Mouse (Mus musculus): ENCODE measurements around the gene Trim63. TPM values are rescaled to one million over a fixed set of nuclear protein-coding genes. Genes with fewer than 3 reads are reported as not detected.
A peak's percentile ranks its signal among the peaks of the same experiment; 100 is the strongest.

Gene Trim63
- polyA plus RNA-seq, 1 experiment from 2014 or later = 0.13 TPM

- Histone ChIP-seq H3K36me3 (no peaks in the 10 kb centered on the region), H3K27ac (replicated peaks) (peak overlapping the region; percentile 58), H3K27me3 (no peaks in the 10 kb centered on the region), H3K4me1 (peaks cover 13% of the 10 kb centered on the region), H3K4me2 (replicated peaks) (peak overlapping the region; percentile 34), H3K9me3 (no peaks in the 10 kb centered on the region), H3K9ac (replicated peaks) (no peak overlapping the region), H3K4me3 (no peak overlapping the region)
- 0 out of 2 replicates have a peak, but pooled peaks have one; percentile 29 for ATAC-seq (replicated peaks)
- WGBS = 19% methylated on average over 12 of the region's 12 CpGs
These were observed 7.4 kb upstream of the Trim63 start for GRCm38 (mm10) chr4:134307367-134308072.

- no peak for ATAC-seq (replicated peaks)
- Histone ChIP-seq H3K27me3 (no peaks in the 10 kb centered on the region), H3K36me3 (no peaks in the 10 kb centered on the region), H3K4me1 (peaks cover 13% of the 10 kb centered on the region), H3K9me3 (no peaks in the 10 kb centered on the region), H3K9ac (replicated peaks) (no peak overlapping the region), H3K27ac (replicated peaks) (no peak overlapping the region), H3K4me3 (no peak overlapping the region), H3K4me2 (replicated peaks) (no peak overlapping the region)
- 88% methylated on average over 7 of the region's 7 CpGs for WGBS
These were observed 4.8 kb upstream of the Trim63 start for GRCm38 (mm10) chr4:134310106-134310505.

DNA sequence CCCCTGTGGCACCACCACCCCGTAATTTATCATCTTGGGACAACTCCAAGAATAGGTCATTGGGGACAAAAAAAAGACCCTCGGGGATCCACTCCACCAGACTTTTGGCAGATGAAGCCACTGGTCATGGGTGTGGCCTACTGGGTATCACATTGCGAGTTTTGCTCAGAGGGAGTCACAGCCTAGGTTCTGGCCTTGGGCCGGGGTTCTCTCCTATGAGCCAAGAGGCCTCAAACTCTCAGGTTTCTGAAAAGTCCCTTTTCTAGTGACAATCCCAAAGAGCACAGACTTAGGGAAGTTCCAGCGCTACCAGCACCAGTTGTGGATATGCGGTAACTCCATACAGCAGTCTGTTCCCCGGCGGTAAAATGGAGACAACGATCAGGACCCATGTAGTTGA is 4.3 kb upstream of the Trim63 start:
- no peak overlapping the region for H3K9ac ChIP-seq (replicated peaks)
- H3K9me3 ChIP-seq = no peaks in the 10 kb centered on the region
- H3K27me3 ChIP-seq = no peaks in the 10 kb centered on the region
- no peak for ATAC-seq (replicated peaks)
- H3K4me2 ChIP-seq (replicated peaks) = no peak overlapping the region
- no peak overlapping the region for H3K4me3 ChIP-seq
- WGBS = 91% methylated on average over 9 of the region's 9 CpGs
- H3K4me1 ChIP-seq = peaks cover 13% of the 10 kb centered on the region
- H3K27ac ChIP-seq (replicated peaks) = no peak overlapping the region
- H3K36me3 ChIP-seq = no peaks in the 10 kb centered on the region

GRCm38 (mm10) chr4:134311784-134312183 is 3.1 kb upstream of the Trim63 start:
- H3K4me2 ChIP-seq (replicated peaks) = no peak overlapping the region
- no peak overlapping the region for H3K9ac ChIP-seq (replicated peaks)
- no peak overlapping the region for H3K27ac ChIP-seq (replicated peaks)
- H3K4me3 ChIP-seq = no peak overlapping the region
- no peak for ATAC-seq (replicated peaks)
- peaks cover 13% of the 10 kb centered on the region for H3K4me1 ChIP-seq
- H3K27me3 ChIP-seq = no peaks in the 10 kb centered on the region
- H3K9me3 ChIP-seq = no peaks in the 10 kb centered on the region
- WGBS = 86% methylated on average over 9 of the region's 9 CpGs
- H3K36me3 ChIP-seq = no peaks in the 10 kb centered on the region

GRCm38 (mm10) chr4:134312341-134312740 is 2.6 kb upstream of the Trim63 start:
- 92% methylated on average over 5 of the region's 5 CpGs for WGBS
- no peak for ATAC-seq (replicated peaks)
- Histone ChIP-seq H3K36me3 (no peaks in the 10 kb centered on the region), H3K4me2 (replicated peaks) (no peak overlapping the region), H3K4me3 (no peak overlapping the region), H3K4me1 (peaks cover 8% of the 10 kb centered on the region), H3K9ac (replicated peaks) (no peak overlapping the region), H3K27ac (replicated peaks) (no peak overlapping the region), H3K27me3 (no peaks in the 10 kb centered on the region), H3K9me3 (no peaks in the 10 kb centered on the region)

- H3K4me3 ChIP-seq = no peak overlapping the region
- H3K9me3 ChIP-seq = no peaks in the 10 kb centered on the region
- 94% methylated on average over 6 of the region's 6 CpGs for WGBS
- no peak overlapping the region for H3K27ac ChIP-seq (replicated peaks)
- ATAC-seq (replicated peaks) = no peak
- no peaks in the 10 kb centered on the region for H3K27me3 ChIP-seq
- no peaks in the 10 kb centered on the region for H3K36me3 ChIP-seq
- no peak overlapping the region for H3K9ac ChIP-seq (replicated peaks)
- no peak overlapping the region for H3K4me2 ChIP-seq (replicated peaks)
- peaks cover 4% of the 10 kb centered on the region; the same call in 1 of the 2 replicates for H3K4me1 ChIP-seq
These were observed 2.0 kb upstream of the Trim63 start for GRCm38 (mm10) chr4:134312901-134313300.

DNA sequence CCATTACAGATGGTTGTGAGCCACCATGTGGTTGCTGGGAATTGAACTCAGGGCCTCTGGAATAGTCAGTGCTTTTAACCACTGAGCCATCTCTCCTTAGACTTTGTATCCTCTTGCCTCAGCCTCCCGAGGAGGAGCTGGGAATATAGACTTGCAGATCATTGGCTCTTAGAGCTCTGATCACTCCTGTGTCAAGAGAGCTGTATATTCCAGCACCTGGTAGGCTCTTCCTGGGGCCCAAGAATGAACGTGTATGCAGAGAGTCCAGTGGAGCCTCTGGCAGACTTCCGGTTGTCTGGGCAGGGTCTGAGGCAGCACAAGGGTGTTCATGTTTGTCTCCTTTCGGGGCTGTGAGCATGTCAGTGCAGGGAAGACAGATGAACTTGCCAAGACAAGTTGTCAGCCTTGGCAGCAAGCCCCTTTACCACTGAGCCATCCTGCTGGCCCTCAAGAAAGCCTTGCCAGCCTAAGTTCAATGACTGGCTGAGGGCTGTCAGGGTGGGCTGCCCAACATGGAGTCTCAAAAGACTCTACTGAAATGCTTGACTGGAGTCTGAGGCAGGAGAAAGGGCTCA is 752 bp upstream of the Trim63 start:
- H3K27ac ChIP-seq (replicated peaks) = no peak overlapping the region
- no peaks in the 10 kb centered on the region for H3K27me3 ChIP-seq
- 74% methylated on average over 4 of the region's 4 CpGs for WGBS
- H3K9ac ChIP-seq (replicated peaks) = no peak overlapping the region
- no peaks in the 10 kb centered on the region for H3K36me3 ChIP-seq
- H3K4me1 ChIP-seq = no peaks in the 10 kb centered on the region
- H3K4me2 ChIP-seq (replicated peaks) = no peak overlapping the region
- no peak for ATAC-seq (replicated peaks)
- no peaks in the 10 kb centered on the region for H3K9me3 ChIP-seq
- no peak overlapping the region for H3K4me3 ChIP-seq

- ATAC-seq (replicated peaks) = no peak
- Histone ChIP-seq H3K9me3 (no peaks in the 10 kb centered on the region), H3K4me2 (replicated peaks) (no peak overlapping the region), H3K27me3 (no peaks in the 10 kb centered on the region), H3K4me3 (no peak overlapping the region), H3K27ac (replicated peaks) (no peak overlapping the region), H3K9ac (replicated peaks) (no peak overlapping the region), H3K36me3 (no peaks in the 10 kb centered on the region), H3K4me1 (no peaks in the 10 kb centered on the region)
- WGBS = 83% methylated on average over 9 of the region's 9 CpGs
These were observed 550 bp downstream of the Trim63 start for GRCm38 (mm10) chr4:134315470-134315869.

DNA sequence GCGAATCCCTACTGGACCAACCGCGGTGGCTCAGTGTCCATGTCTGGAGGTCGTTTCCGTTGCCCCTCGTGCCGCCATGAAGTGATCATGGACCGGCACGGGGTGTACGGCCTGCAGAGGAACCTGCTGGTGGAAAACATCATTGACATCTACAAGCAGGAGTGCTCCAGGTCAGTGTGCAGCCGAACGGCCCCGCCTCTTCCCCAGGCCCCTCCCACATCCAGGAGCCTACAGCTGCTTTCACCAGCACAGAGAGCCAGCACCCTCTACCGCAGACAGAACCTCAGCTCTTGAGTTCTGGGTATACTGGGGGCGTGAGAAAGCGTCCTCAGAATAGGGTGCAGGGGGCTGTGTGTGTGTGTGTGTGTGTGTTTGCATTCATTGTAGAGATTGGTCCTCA is 1.5 kb downstream of the Trim63 start:
- no peak for ATAC-seq (replicated peaks)
- WGBS = 54% methylated on average over 16 of the region's 16 CpGs
- Histone ChIP-seq H3K4me1 (no peaks in the 10 kb centered on the region), H3K27me3 (no peaks in the 10 kb centered on the region), H3K9me3 (no peaks in the 10 kb centered on the region), H3K4me2 (replicated peaks) (no peak overlapping the region), H3K4me3 (no peak overlapping the region), H3K36me3 (no peaks in the 10 kb centered on the region), H3K27ac (replicated peaks) (no peak overlapping the region), H3K9ac (replicated peaks) (no peak overlapping the region)

GRCm38 (mm10) chr4:134319074-134319473 is 4.2 kb downstream of the Trim63 start:
- H3K36me3 ChIP-seq = no peaks in the 10 kb centered on the region
- no peak overlapping the region for H3K4me2 ChIP-seq (replicated peaks)
- H3K27me3 ChIP-seq = no peaks in the 10 kb centered on the region
- no peak for ATAC-seq (replicated peaks)
- 90% methylated on average over 5 of the region's 5 CpGs for WGBS
- H3K4me1 ChIP-seq = no peaks in the 10 kb centered on the region
- no peak overlapping the region for H3K9ac ChIP-seq (replicated peaks)
- H3K27ac ChIP-seq (replicated peaks) = no peak overlapping the region
- H3K4me3 ChIP-seq = no peak overlapping the region
- no peaks in the 10 kb centered on the region for H3K9me3 ChIP-seq

DNA sequence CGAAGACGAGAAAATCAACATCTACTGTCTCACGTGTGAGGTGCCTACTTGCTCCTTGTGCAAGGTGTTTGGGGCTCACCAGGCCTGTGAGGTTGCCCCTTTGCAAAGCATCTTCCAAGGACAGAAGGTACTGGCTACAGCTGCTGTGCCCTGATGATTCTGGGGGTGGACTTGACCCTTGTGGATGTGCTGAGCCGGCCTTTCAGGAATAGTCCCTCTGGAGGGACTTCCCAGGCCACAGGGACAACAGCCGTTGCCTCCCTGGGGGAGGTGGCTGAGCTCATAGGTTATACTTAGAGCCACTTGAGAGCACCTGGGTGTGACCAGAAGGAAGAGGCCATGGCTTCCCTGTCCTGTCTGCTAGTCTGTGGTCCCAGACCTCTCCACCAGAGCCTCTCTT is 4.8 kb downstream of the Trim63 start:
- Histone ChIP-seq H3K4me3 (no peak overlapping the region), H3K9ac (replicated peaks) (no peak overlapping the region), H3K27me3 (no peaks in the 10 kb centered on the region), H3K36me3 (no peaks in the 10 kb centered on the region), H3K9me3 (no peaks in the 10 kb centered on the region), H3K27ac (replicated peaks) (no peak overlapping the region), H3K4me1 (no peaks in the 10 kb centered on the region), H3K4me2 (replicated peaks) (no peak overlapping the region)
- WGBS = 81% methylated on average over 5 of the region's 5 CpGs
- no peak for ATAC-seq (replicated peaks)

- Histone ChIP-seq H3K4me3 (no peak overlapping the region), H3K4me2 (replicated peaks) (no peak overlapping the region), H3K27ac (replicated peaks) (no peak overlapping the region), H3K4me1 (no peaks in the 10 kb centered on the region), H3K9me3 (no peaks in the 10 kb centered on the region), H3K36me3 (no peaks in the 10 kb centered on the region), H3K9ac (replicated peaks) (no peak overlapping the region), H3K27me3 (no peaks in the 10 kb centered on the region)
- 63% methylated on average over 3 of the region's 3 CpGs for WGBS
- no peak for ATAC-seq (replicated peaks)
These were observed 6.6 kb downstream of the Trim63 start for GRCm38 (mm10) chr4:134321524-134321923.

GRCm38 (mm10) chr4:134324655-134325054 is 9.7 kb downstream of the Trim63 start:
- Histone ChIP-seq H3K27me3 (no peaks in the 10 kb centered on the region), H3K4me2 (replicated peaks) (no peak overlapping the region), H3K36me3 (no peaks in the 10 kb centered on the region), H3K4me3 (no peak overlapping the region), H3K9ac (replicated peaks) (no peak overlapping the region), H3K4me1 (no peaks in the 10 kb centered on the region), H3K27ac (replicated peaks) (no peak overlapping the region), H3K9me3 (no peaks in the 10 kb centered on the region)
- no peak for ATAC-seq (replicated peaks)
- 82% methylated on average over 5 of the region's 5 CpGs for WGBS

All from forebrain, embryonic 15.5 days (tissue).